In the genomic region with DNA sequence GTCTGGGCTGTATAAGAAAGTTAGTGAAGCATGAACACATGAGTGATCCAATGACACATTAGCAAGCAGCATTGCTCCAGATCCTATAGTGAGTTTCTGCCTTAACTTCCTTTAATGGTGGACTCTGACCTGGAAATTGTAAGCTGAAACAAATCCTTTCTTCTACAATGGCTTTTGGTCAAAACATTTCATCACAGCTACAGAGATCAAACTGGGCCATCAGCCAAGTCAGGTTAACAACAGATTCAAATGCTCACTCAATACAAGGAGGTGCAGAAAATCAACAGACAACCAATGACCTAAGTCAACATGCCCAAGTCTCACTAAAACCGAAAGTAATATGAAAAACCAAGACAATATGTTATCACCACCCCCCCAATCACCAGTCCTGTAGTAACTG, we compare ENCODE assay signal across 25 mouse cellular contexts.
"Had no signal": no experiment of that assay in that cellular context is flagged by ENCODE, and none has a peak within 500 bp of the region (broad histone marks: within the 10 kb centered on the region; RNA-seq: fewer than 3 reads in every experiment).

No protein-coding gene starts in this region.

- H3K9ac ChIP-seq: forebrain, postnatal 0 days; heart, embryonic 13.5 days; heart, embryonic 15.5 days; hindbrain, embryonic 13.5 days; hindbrain, embryonic 15.5 days; limb, embryonic 13.5 days; limb, embryonic 15.5 days; liver, embryonic 13.5 days; liver, embryonic 15.5 days had no signal

- H3K4me2 ChIP-seq: heart, embryonic 11.5 days; heart, embryonic 13.5 days; heart, embryonic 15.5 days; hindbrain, embryonic 13.5 days; hindbrain, embryonic 15.5 days; limb, embryonic 13.5 days; limb, embryonic 15.5 days; liver, embryonic 11.5 days; liver, embryonic 13.5 days; liver, embryonic 15.5 days had no signal

- H3K4me3 ChIP-seq: heart, adult 2 months; heart, embryonic 13.5 days; heart, embryonic 15.5 days; hindbrain, embryonic 13.5 days; hindbrain, embryonic 15.5 days; limb, embryonic 13.5 days; limb, embryonic 15.5 days; liver, embryonic 13.5 days; liver, embryonic 15.5 days had no signal

- ATAC-seq: forebrain, postnatal 0 days; hindbrain, postnatal 0 days had no signal

- DNase-seq: forebrain, postnatal 0 days; gastrocnemius, postnatal 14 days; gastrocnemius, postnatal 36 days; heart, adult 11 months; heart, adult 2 months; heart, postnatal 14 days; heart, postnatal 36 days; kidney, adult 11 months; kidney, adult 2 months; kidney, postnatal 25 days; layer of hippocampus, adult 9-11 months; layer of hippocampus, postnatal 36 days; left cerebral cortex, postnatal 4 days; liver, embryonic 13.5 days; lung, adult 18-20 months had no signal

- H3K27ac ChIP-seq: heart, adult 2 months; heart, embryonic 13.5 days; heart, embryonic 15.5 days; hindbrain, embryonic 13.5 days; hindbrain, embryonic 15.5 days; hindbrain, postnatal 0 days; limb, embryonic 13.5 days; limb, embryonic 15.5 days; liver, embryonic 13.5 days; liver, embryonic 15.5 days had no signal

- H3K4me1 ChIP-seq: heart, embryonic 15.5 days; hindbrain, embryonic 13.5 days; hindbrain, embryonic 15.5 days; limb, embryonic 13.5 days; limb, embryonic 15.5 days; liver, embryonic 13.5 days; liver, embryonic 15.5 days had no signal

- H3K9me3 ChIP-seq: heart, embryonic 15.5 days; hindbrain, embryonic 13.5 days; hindbrain, embryonic 15.5 days; limb, embryonic 15.5 days; liver, embryonic 13.5 days; liver, embryonic 15.5 days had no signal

- H3K36me3 ChIP-seq: heart, embryonic 13.5 days; heart, embryonic 15.5 days; hindbrain, embryonic 13.5 days; hindbrain, embryonic 15.5 days; limb, embryonic 13.5 days; limb, embryonic 15.5 days; liver, embryonic 13.5 days; liver, embryonic 15.5 days had no signal

- H3K27me3 ChIP-seq: heart, embryonic 13.5 days; heart, embryonic 15.5 days; hindbrain, embryonic 13.5 days; hindbrain, embryonic 15.5 days; limb, embryonic 13.5 days; limb, embryonic 15.5 days; liver, embryonic 13.5 days; liver, embryonic 15.5 days had no signal
